Mouse (Mus musculus): ENCODE data around the gene Ermap. TPM values are rescaled to one million over a fixed set of nuclear protein-coding genes. Genes with fewer than 3 reads are reported as not detected.

Gene Ermap
- polyA plus RNA-seq, 1 experiment = not detected

- 78% methylated on average over 1 of the region's 1 CpGs for WGBS
- TF ChIP-seq CTCF (IDR thresholded peaks at IDR 0.05; ENCODE audit: insufficient read depth, low read depth, low read length) (no peak), POLR2A (IDR thresholded peaks at IDR 0.05; ENCODE audit: insufficient read depth, low read depth, low read length) (no peak)
- no peak overlapping the region for H3K27ac ChIP-seq (ENCODE audit: insufficient read depth, low read depth, low read length)
- H3K4me1 ChIP-seq (ENCODE audit: control insufficient read depth, insufficient read depth, low read length) = no peaks in the 10 kb centered on the region
- no peak overlapping the region for H3K4me3 ChIP-seq (ENCODE audit: insufficient read depth, low read depth, low read length)
Observed at GRCm38 (mm10) chr4:119223696-119224095, 33.9 kb upstream of the Ermap start.

GRCm38 (mm10) chr4:119218169-119218568 lies 28.4 kb upstream of the Ermap start, which contains the start of gene Tmem269:
TSS of gene Tmem269 (minus strand) at chr4:119218217.
- no peaks in the 10 kb centered on the region for H3K4me1 ChIP-seq (ENCODE audit: control insufficient read depth, insufficient read depth, low read length)
- TF ChIP-seq CTCF (IDR thresholded peaks at IDR 0.05; ENCODE audit: insufficient read depth, low read depth, low read length) = no peak
- TF ChIP-seq POLR2A (IDR thresholded peaks at IDR 0.05; ENCODE audit: insufficient read depth, low read depth, low read length) = no peak
- no peak within 1 kb of the TSS for H3K4me3 ChIP-seq (ENCODE audit: insufficient read depth, low read depth, low read length)
- 31% methylated on average over 11 of the region's 11 CpGs for WGBS
- H3K27ac ChIP-seq (ENCODE audit: insufficient read depth, low read depth, low read length) = no peak within 1 kb of the TSS

DNA sequence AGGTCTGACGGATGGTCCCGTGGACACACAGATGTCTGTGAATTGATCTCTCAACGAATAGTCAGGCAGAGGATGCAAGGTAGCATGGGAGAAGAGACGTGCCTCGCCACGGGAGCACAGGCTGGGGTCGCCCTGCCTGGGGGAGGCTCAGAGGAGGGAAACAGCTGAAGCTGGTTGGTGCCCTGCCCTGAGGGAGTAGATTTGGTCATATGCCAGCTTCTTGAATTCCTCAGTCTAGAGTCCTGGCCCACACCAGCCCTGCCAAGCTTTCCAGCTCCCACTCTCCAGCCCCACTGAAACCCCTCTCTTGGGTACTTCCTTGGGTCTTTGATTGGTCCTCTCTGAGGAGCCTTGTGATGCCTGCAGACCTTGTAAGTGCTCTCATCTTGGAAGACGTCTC lies 26.9 kb upstream of the Ermap start:
- TF ChIP-seq CTCF (IDR thresholded peaks at IDR 0.05; ENCODE audit: insufficient read depth, low read depth, low read length) = no peak
- TF ChIP-seq POLR2A (IDR thresholded peaks at IDR 0.05; ENCODE audit: insufficient read depth, low read depth, low read length) = no peak
- H3K4me1 ChIP-seq (ENCODE audit: control insufficient read depth, insufficient read depth, low read length) = no peaks in the 10 kb centered on the region
- WGBS = 46% methylated on average over 8 of the region's 8 CpGs
- no peak overlapping the region for H3K4me3 ChIP-seq (ENCODE audit: insufficient read depth, low read depth, low read length)
- no peak overlapping the region for H3K27ac ChIP-seq (ENCODE audit: insufficient read depth, low read depth, low read length)

GRCm38 (mm10) chr4:119204672-119205071 lies 14.9 kb upstream of the Ermap start:
- Histone ChIP-seq H3K27ac (ENCODE audit: insufficient read depth, low read depth, low read length) (no peak overlapping the region), H3K4me1 (ENCODE audit: control insufficient read depth, insufficient read depth, low read length) (no peaks in the 10 kb centered on the region), H3K4me3 (ENCODE audit: insufficient read depth, low read depth, low read length) (no peak overlapping the region)
- WGBS = 20% methylated on average over 8 of the region's 8 CpGs
- TF ChIP-seq POLR2A (IDR thresholded peaks at IDR 0.05; ENCODE audit: insufficient read depth, low read depth, low read length) = no peak
- TF ChIP-seq CTCF (IDR thresholded peaks at IDR 0.05; ENCODE audit: insufficient read depth, low read depth, low read length) = peak; percentile 32; the same call in 1 of the 2 replicates

DNA sequence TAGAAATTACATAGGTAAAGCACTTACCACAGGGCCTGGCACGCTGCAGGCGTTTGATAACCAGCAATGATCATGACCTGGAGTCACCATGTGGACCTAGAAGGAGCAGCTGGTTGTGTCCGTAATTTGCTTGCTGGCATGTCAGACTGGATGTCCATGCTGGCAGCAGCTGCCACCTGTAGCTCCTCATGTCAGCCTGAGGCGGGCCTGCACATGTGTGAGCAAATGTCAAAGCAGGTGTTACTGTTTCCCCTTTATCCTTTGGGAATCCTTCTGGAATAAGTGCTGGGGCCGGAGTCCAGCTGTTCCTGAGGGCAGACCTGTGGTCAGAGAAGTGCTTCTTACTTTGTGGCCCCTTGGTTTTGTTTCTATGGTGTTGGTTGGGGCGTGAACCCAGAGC lies 8.3 kb upstream of the Ermap start:
- 88% methylated on average over 6 of the region's 6 CpGs for WGBS
- H3K4me1 ChIP-seq (ENCODE audit: control insufficient read depth, insufficient read depth, low read length) = peaks cover 8% of the 10 kb centered on the region; the same call in 1 of the 2 replicates
- no peak overlapping the region for H3K27ac ChIP-seq (ENCODE audit: insufficient read depth, low read depth, low read length)
- TF ChIP-seq CTCF (IDR thresholded peaks at IDR 0.05; ENCODE audit: insufficient read depth, low read depth, low read length) (no peak), POLR2A (IDR thresholded peaks at IDR 0.05; ENCODE audit: insufficient read depth, low read depth, low read length) (no peak)
- H3K4me3 ChIP-seq (ENCODE audit: insufficient read depth, low read depth, low read length) = no peak overlapping the region

DNA sequence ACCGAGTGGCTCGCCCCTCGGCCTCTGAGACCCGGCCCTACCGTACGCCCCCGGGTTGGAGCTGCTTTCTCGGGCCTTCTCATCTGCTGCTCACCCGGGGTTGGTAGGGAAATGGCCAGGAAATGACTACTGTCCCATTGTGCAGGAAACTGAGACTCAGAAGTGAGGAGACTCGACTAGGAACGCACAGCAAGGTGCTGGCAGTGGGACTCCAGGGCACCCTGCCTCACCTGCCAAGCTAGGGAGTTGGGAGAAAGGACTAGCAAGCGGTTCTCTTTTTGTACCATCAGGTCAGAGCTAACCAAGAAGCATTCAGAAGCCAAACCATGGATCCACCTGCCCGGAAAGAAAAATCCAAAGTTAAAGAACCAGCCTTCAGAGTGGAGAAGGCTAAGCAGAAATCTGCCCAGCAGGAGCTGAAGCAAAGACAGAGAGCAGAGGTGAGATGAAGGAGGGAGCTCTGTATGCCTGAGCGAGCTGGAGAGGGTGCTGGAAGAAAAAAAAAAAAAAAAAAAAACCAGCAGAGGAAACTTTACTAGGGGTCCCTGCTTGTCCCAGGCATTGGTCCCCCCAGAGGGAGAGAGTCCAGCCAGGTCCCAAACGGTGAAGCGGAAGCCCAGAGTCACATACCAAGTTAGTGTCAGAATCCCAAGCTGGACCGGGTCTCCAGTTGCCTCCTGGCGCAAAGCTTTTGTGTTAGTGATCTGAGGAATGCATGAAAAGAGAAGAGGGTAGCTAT lies 5.9 kb upstream of the Ermap start:
- H3K27ac ChIP-seq (ENCODE audit: insufficient read depth, low read depth, low read length) = no peak overlapping the region
- 9% methylated on average over 17 of the region's 18 CpGs for WGBS
- no peak for TF ChIP-seq POLR2A (IDR thresholded peaks at IDR 0.05; ENCODE audit: insufficient read depth, low read depth, low read length)
- TF ChIP-seq CTCF (IDR thresholded peaks at IDR 0.05; ENCODE audit: insufficient read depth, low read depth, low read length) = no peak
- peak overlapping the region; percentile 67 for H3K4me3 ChIP-seq (ENCODE audit: insufficient read depth, low read depth, low read length)
- peaks cover 8% of the 10 kb centered on the region; the same call in 1 of the 2 replicates for H3K4me1 ChIP-seq (ENCODE audit: control insufficient read depth, insufficient read depth, low read length)

GRCm38 (mm10) chr4:119194909-119195581 lies 5.2 kb upstream of the Ermap start, which contains the start of gene Svbp:
TSS of gene Svbp (plus strand) at chr4:119195306.
- TF ChIP-seq CTCF (IDR thresholded peaks at IDR 0.05; ENCODE audit: insufficient read depth, low read depth, low read length) (no peak), POLR2A (IDR thresholded peaks at IDR 0.05; ENCODE audit: insufficient read depth, low read depth, low read length) (no peak)
- WGBS = 2% methylated on average over 46 of the region's 47 CpGs
- peaks cover 8% of the 10 kb centered on the region; the same call in 1 of the 2 replicates for H3K4me1 ChIP-seq (ENCODE audit: control insufficient read depth, insufficient read depth, low read length)
- H3K27ac ChIP-seq (ENCODE audit: insufficient read depth, low read depth, low read length) = no peak within 1 kb of the TSS
- H3K4me3 ChIP-seq (ENCODE audit: insufficient read depth, low read depth, low read length) = peak within 1 kb of the TSS; percentile 67

GRCm38 (mm10) chr4:119192757-119193156 lies 2.9 kb upstream of the Ermap start:
- Histone ChIP-seq H3K27ac (ENCODE audit: insufficient read depth, low read depth, low read length) (no peak overlapping the region), H3K4me3 (ENCODE audit: insufficient read depth, low read depth, low read length) (no peak overlapping the region), H3K4me1 (ENCODE audit: control insufficient read depth, insufficient read depth, low read length) (peaks cover 8% of the 10 kb centered on the region; the same call in 1 of the 2 replicates)
- TF ChIP-seq CTCF (IDR thresholded peaks at IDR 0.05; ENCODE audit: insufficient read depth, low read depth, low read length) (no peak), POLR2A (IDR thresholded peaks at IDR 0.05; ENCODE audit: insufficient read depth, low read depth, low read length) (no peak)
- 93% methylated on average over 4 of the region's 4 CpGs for WGBS

DNA sequence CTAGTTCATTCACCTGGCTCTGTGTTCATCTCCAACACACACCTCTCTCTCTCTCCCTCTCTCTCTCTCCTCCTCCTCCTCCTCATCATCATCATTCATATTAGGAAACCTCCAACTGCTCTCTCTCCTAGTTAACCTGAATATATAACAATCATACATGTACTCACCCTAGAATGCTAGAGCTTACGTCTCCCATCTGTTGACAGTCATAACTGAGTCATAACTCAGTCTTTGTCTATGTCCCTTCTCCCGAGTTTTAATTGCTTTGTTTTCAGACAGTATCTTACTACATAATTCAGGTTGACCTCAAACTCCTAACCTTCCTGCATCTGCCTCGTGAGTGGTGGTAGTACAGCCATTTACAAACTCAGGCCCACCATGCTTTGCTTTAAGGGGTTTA lies 1.5 kb upstream of the Ermap start:
- Histone ChIP-seq H3K4me3 (ENCODE audit: insufficient read depth, low read depth, low read length) (no peak overlapping the region), H3K4me1 (ENCODE audit: control insufficient read depth, insufficient read depth, low read length) (peaks cover 6% of the 10 kb centered on the region; the same call in 1 of the 2 replicates), H3K27ac (ENCODE audit: insufficient read depth, low read depth, low read length) (no peak overlapping the region)
- no peak for TF ChIP-seq CTCF (IDR thresholded peaks at IDR 0.05; ENCODE audit: insufficient read depth, low read depth, low read length)
- TF ChIP-seq POLR2A (IDR thresholded peaks at IDR 0.05; ENCODE audit: insufficient read depth, low read depth, low read length) = no peak
- WGBS = 83% methylated on average over 3 of the region's 3 CpGs

All from olfactory bulb, adult 2 months (tissue).